Mouse (Mus musculus) liver, adult 2 months (tissue): ENCODE data around the gene Lamb2. TPM values are rescaled to one million over a fixed set of nuclear protein-coding genes. Genes with fewer than 3 reads are reported as not detected.

Experiments
- DNase-seq: peaks from one replicate; pipeline ENCODE4 v3.0.0-alpha.2; 2011; ENCODE audit warnings: low read depth, low spot score; ENCODE audit errors: extremely low read depth
- H3K27ac ChIP-seq: fragments of 200-500 bp; replicated peaks from 2 replicates; pipeline ENCODE4 v1.5.1; 2012; ENCODE audit warnings: low read depth, mild to moderate bottlenecking, control low read depth, inconsistent platforms, low read length; ENCODE audit not compliant: insufficient read depth
- H3K27me3 ChIP-seq: fragments of 200-500 bp; 2 replicates; pipeline ENCODE4 v1.6.1; 2012; ENCODE audit warnings: mild to moderate bottlenecking, moderate library complexity, low read length, inconsistent platforms; ENCODE audit not compliant: control insufficient read depth, insufficient read depth
- H3K36me3 ChIP-seq: fragments of 200-500 bp; 2 replicates; pipeline ENCODE4 v1.6.1; 2012; ENCODE audit warnings: low read length, inconsistent platforms; ENCODE audit not compliant: control insufficient read depth, insufficient read depth
- H3K4me1 ChIP-seq: fragments of 200-500 bp; 2 replicates; pipeline ENCODE4 v1.6.1; 2011; ENCODE audit warnings: low read length; ENCODE audit not compliant: control insufficient read depth, insufficient read depth
- H3K4me3 ChIP-seq: fragments of 200-500 bp; 2 replicates; pipeline ENCODE4 v1.5.1; 2011; ENCODE audit warnings: low read depth, mild to moderate bottlenecking, control low read depth, low read length, moderate library complexity; ENCODE audit not compliant: insufficient read depth
- H3K79me2 ChIP-seq: fragments of 200-500 bp; 2 replicates; pipeline ENCODE4 v1.6.1; 2012; ENCODE audit warnings: inconsistent platforms, mild to moderate bottlenecking, low read length, moderate library complexity; ENCODE audit not compliant: control insufficient read depth, insufficient read depth
- H3K9ac ChIP-seq: fragments of 200-500 bp; 2 replicates; pipeline ENCODE4 v1.6.1; 2012; ENCODE audit warnings: low read depth, mild to moderate bottlenecking, control low read depth, inconsistent platforms, low read length
- CTCF ChIP-seq: fragments of 200-500 bp; IDR thresholded peaks from 2 replicates; pipeline ENCODE4 v1.5.1; 2011; ENCODE audit warnings: low read depth, low read length, control low read depth
- POLR2A ChIP-seq: fragments of 200-500 bp; IDR thresholded peaks from 2 replicates; pipeline ENCODE4 v1.6.1; 2011; ENCODE audit warnings: low read length, control low read depth; ENCODE audit not compliant: insufficient read depth; ENCODE audit errors: extremely low read depth
- WGBS: fragments of 180-500 bp; shearing (Covaris S2); methylation state at CpG from one replicate; pipeline ENCODE4 v1.1.7; 2018; 5-methylcytosine and 5-hydroxymethylcytosine counted together
- polyA plus RNA-seq: library from polyadenylated mRNA; depleted of rRNA; stranded (reverse); fragments of >200 nt; gene quantifications from 2 replicates; pipeline ENCODE4 v1.2.3, GENCODE M21; 2012
- total RNA-seq: library from RNA; depleted of rRNA; stranded (reverse); fragments of >200 nt; gene quantifications from 2 replicates; pipeline ENCODE4 v1.2.3, GENCODE M21; 2014

The Lamb2 gene
- total and polyA plus RNA-seq, 2 experiments = 4.8 to 5.0 TPM

GRCm38 (mm10) chr9:108463713-108464112 is 15.8 kb upstream of the Lamb2 start:
- Histone ChIP-seq H3K4me1 (peaks cover 7% of the 10 kb centered on the region), H3K27me3 (no peaks in the 10 kb centered on the region), H3K4me3 (no peak overlapping the region), H3K9ac (no peak overlapping the region), H3K27ac (no peak overlapping the region), H3K36me3 (peaks cover 4% of the 10 kb centered on the region), H3K79me2 (peaks cover 5% of the 10 kb centered on the region; the same call in 1 of the 2 replicates)
- DNase-seq = no peak
- TF ChIP-seq CTCF (no peak), POLR2A (no peak)
- 96% methylated on average over 9 of the region's 9 CpGs for WGBS

DNA sequence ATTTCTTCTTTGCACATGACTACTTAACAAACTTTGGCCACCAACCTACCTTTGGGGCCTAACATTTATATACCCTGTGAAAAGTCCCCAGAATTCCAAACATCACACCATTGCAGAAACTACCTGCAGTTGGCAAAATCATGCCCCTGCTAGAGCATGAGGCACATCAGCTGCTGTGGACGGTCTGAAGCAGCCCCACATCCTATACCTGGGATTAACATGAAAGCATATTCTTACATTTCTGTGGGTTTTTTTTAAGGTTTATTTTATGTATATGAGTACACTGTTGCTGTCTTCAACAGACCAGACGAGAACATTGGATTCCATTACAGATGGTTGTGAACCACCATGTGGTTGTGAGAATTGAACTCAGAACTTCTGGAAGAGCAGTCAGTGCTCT is 13.3 kb upstream of the Lamb2 start:
- WGBS = 97% methylated on average over 2 of the region's 2 CpGs

DNA sequence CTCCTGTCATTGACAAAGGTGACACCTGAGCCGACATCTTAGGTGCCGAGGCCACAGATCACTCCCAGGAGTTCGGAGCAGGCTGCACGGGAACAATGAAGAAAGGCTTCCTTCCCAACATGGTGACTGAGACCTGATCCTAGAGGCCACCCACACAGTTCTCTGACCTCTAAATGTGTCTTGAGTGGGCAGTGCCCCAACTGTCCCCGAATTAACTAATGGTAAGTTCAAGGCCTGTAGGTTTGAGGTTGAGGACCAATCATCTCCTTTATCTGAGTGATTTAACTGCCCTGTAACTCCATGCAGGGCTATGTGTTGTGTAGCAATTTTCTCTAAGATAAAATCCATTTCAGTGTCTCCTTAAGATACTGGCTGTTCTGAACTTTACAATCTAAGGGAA is 10.1 kb upstream of the Lamb2 start:
- TF ChIP-seq POLR2A = no peak
- no peaks in the 10 kb centered on the region for H3K36me3 ChIP-seq
- H3K4me3 ChIP-seq = no peak overlapping the region
- H3K4me1 ChIP-seq = no peaks in the 10 kb centered on the region
- WGBS = 81% methylated on average over 5 of the region's 5 CpGs
- H3K9ac ChIP-seq = no peak overlapping the region
- H3K27me3 ChIP-seq = no peaks in the 10 kb centered on the region
- no peak overlapping the region for H3K27ac ChIP-seq
- no peaks in the 10 kb centered on the region for H3K79me2 ChIP-seq
- DNase-seq = no peak

More for the DNA sequence above, 13.3 kb upstream of the Lamb2 start:
- no peak for DNase-seq
- H3K27ac ChIP-seq = no peak overlapping the region
- H3K27me3 ChIP-seq = no peaks in the 10 kb centered on the region
- H3K9ac ChIP-seq = no peak overlapping the region
- TF ChIP-seq CTCF = no peak
- no peak for TF ChIP-seq POLR2A
- peaks cover 5% of the 10 kb centered on the region for H3K4me1 ChIP-seq
- H3K36me3 ChIP-seq = peaks cover 4% of the 10 kb centered on the region
- no peak overlapping the region for H3K4me3 ChIP-seq
- peaks cover 5% of the 10 kb centered on the region; the same call in 1 of the 2 replicates for H3K79me2 ChIP-seq

GRCm38 (mm10) chr9:108469845-108470244 is 9.7 kb upstream of the Lamb2 start:
- Histone ChIP-seq H3K9ac (no peak overlapping the region), H3K36me3 (no peaks in the 10 kb centered on the region), H3K27me3 (no peaks in the 10 kb centered on the region), H3K4me3 (no peak overlapping the region), H3K4me1 (no peaks in the 10 kb centered on the region), H3K79me2 (no peaks in the 10 kb centered on the region), H3K27ac (no peak overlapping the region)
- TF ChIP-seq POLR2A (no peak), CTCF (no peak)
- DNase-seq = no peak
- 65% methylated on average over 4 of the region's 4 CpGs for WGBS

DNA sequence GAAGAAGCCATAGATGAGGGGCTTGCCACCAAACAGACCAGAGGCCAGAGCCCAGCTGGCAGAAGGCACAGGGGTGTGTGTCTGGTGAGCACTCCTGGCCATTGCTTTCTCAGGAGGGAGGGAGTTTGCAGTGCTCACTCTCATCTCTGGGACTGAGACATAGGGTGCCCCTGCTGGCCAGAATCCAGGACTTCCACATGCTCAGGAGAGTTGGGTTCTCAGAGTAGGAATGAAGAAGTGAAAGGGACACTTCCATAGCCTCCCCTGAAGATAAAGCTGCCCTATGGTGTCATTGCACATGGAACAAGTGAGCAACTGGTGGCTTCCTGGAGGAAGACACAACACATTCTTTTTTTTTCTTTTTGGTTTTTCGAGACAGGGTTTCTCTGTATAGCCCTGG is 5.0 kb upstream of the Lamb2 start:
- 44% methylated on average over 1 of the region's 1 CpGs for WGBS
- Histone ChIP-seq H3K4me1 (no peaks in the 10 kb centered on the region), H3K9ac (no peak overlapping the region), H3K4me3 (no peak overlapping the region), H3K27me3 (no peaks in the 10 kb centered on the region), H3K79me2 (no peaks in the 10 kb centered on the region), H3K27ac (no peak overlapping the region), H3K36me3 (no peaks in the 10 kb centered on the region)
- DNase-seq = no peak
- no peak for TF ChIP-seq CTCF
- TF ChIP-seq POLR2A = no peak

DNA sequence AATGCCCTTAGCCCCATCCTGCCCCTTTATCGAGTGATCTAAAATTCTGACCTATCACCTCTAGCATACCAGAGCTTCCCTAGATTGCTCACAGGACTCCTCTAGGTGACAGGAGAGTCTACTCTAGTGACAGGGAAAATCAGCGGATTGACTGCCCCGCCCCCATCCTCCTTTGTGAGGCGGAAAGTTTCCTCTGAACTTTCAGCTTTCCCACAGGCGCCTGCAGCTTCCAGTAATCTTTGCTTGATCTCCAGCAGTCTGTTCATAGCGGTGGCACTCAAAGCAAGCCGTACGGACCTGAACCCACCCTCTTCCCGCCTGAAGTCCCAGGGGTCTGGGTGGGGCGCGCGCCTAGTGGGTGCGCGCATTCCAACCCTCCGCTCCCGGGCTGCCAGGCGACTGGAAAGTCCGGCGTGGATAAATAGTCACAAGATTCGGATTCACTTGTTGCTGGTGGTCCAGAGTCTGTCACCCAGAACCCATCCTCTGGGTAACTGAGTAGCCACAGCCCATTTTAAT is 839 bp upstream of the Lamb2 start:
- no peak overlapping the region for H3K27ac ChIP-seq
- no peaks in the 10 kb centered on the region for H3K4me1 ChIP-seq
- 2% methylated on average over 20 of the region's 20 CpGs for WGBS
- H3K9ac ChIP-seq = peak overlapping the region; percentile 56
- H3K4me3 ChIP-seq = peak overlapping the region; percentile 68
- H3K27me3 ChIP-seq = no peaks in the 10 kb centered on the region
- no peaks in the 10 kb centered on the region for H3K36me3 ChIP-seq
- no peaks in the 10 kb centered on the region for H3K79me2 ChIP-seq
- TF ChIP-seq CTCF (no peak), POLR2A (no peak)
- no peak for DNase-seq
